Mouse (Mus musculus) frontal cortex, adult (tissue): Measurements from ENCODE around the gene Abca12.

Source experiments
- ATAC-seq: cut with Nextera tagmentation; 2 replicates; pipeline ENCODE4 v1.9.2; 2017; ENCODE audit warnings: mild to moderate bottlenecking, moderate library complexity, mixed read lengths; ENCODE audit not compliant: low TSS enrichment

Gene Abca12

GRCm38 (mm10) chr1:71195333-71195732 lies 219.4 kb downstream of the Abca12 start:
- no peak for ATAC-seq

DNA sequence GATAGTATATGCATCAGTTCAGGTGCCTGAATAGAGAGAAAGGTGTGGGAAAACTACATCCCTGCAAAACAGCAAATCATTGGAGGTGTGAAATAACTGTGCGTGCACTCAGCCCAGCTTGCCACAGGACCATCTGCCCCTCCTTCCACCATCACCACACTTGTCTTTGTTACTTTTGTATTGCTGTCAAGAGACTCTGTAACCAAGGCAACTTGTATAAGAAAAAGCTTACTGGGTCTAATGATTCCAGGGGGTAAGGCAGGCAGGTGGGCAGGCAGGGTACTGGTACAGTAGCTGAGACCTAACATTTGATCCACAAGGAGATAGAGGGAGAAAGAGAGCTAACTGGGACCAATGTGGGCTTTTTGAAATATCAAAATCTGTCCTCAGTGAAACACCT lies 220.8 kb downstream of the Abca12 start:
- no peak for ATAC-seq
